Mouse (Mus musculus) gastrocnemius, adult 2 months (tissue): Measurements from ENCODE around the gene Dync1i1. TPM values are rescaled to one million over a fixed set of nuclear protein-coding genes. Genes with fewer than 3 reads are reported as not detected.

Experiments
- DNase-seq: peaks from one replicate; pipeline ENCODE4 v3.0.0; 2022
- H3K27ac ChIP-seq: fragments of 200-600 bp; 2 replicates; pipeline ENCODE4 v1.8.1; 2022; ENCODE audit warnings: mild to moderate bottlenecking
- H3K4me3 ChIP-seq: fragments of 200-600 bp; 2 replicates; pipeline ENCODE4 v1.8.1; 2022; ENCODE audit warnings: mild to moderate bottlenecking, moderate library complexity
- CTCF ChIP-seq: fragments of 200-600 bp; IDR thresholded peaks from 2 replicates; pipeline ENCODE4 v1.8.1; 2022; ENCODE audit warnings: antibody characterized with exemption, mild to moderate bottlenecking, moderate library complexity
- intact Hi-C: fragments of 180-260 bp; cut with DNase I; formaldehyde crosslinking; loops from one replicate; pipeline ENCODE4 v1.15.1; 2025
- total RNA-seq, 2 experiments: library from RNA; stranded (reverse); gene quantifications; 2 replicates each; pipeline ENCODE4 v1.2.3; 2021

Gene Dync1i1
- total RNA-seq, 2 experiments from 2014 or later = 0.20 to 0.56 TPM

GRCm38 (mm10) chr6:5794106-5794753 lies 68.8 kb downstream of the Dync1i1 start:
- Histone ChIP-seq H3K4me3 (no peak overlapping the region), H3K27ac (no peak overlapping the region)
- TF ChIP-seq CTCF = no peak
- no peak for DNase-seq
- intact Hi-C loops = no loop called here

DNA sequence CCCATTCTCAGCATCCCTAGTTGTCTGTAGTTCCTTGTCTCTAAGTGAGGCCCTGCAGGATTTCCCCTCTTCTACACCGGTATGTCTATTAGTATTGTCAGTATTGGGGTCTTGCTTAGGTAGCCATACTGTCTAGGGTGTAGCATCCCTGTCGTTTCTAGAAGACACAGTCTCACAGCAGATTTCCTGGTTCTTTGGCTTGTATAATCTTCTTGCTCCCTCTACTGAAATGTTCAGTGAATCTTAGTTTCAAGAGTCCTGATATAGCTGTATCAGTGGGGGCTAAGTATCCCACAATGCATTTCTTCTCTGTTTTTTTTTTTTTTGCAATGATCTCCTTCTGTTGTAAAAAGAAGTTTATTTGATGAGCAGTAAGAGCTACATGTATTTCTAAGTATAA lies 69.9 kb downstream of the Dync1i1 start:
- intact Hi-C loops = no loop called here
- no peak overlapping the region for H3K4me3 ChIP-seq

DNA sequence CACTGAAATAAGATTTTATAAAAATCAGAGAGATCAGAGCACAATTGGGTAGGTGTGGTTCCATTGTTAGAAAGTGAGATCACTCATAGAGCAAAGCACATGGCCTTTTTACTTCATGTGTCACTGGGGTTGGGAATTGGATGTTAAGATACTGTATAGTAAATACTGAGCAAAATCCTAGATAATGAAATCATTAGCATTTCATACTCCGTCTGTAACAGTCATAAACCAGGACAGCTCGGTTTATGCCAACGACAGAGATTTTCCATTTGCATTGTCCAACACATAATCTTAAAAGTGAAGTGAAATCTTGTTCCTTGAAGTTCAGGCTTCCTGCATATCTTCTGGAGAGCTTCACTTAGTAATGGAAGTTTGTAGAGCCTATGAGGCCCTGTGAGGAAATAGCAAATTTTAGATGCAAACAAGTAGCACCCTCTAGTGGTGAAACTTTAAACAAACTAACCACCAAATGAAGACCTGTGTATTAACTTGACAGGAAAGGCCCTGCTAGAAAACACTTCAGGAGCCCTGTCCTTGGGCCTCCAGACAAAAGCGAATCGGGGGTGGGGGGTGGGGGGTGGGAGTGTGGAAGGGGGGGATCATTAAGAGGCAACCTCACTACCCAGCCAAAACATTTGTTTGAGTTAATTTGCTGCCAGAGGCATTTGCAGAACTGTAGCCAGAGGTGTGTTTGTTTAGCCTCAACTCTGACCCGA lies 76.8 kb downstream of the Dync1i1 start:
- no peak for DNase-seq
- no peak overlapping the region for H3K27ac ChIP-seq

More for the DNA sequence above, 69.9 kb downstream of the Dync1i1 start:
- DNase-seq = no peak
- no peak overlapping the region for H3K27ac ChIP-seq
- TF ChIP-seq CTCF = no peak

GRCm38 (mm10) chr6:5802840-5803491 lies 77.5 kb downstream of the Dync1i1 start:
- no peak for TF ChIP-seq CTCF
- H3K27ac ChIP-seq = no peak overlapping the region
- H3K4me3 ChIP-seq = no peak overlapping the region
- intact Hi-C loops = no loop called here
- no peak for DNase-seq

More for the DNA sequence above, 76.8 kb downstream of the Dync1i1 start:
- peak; percentile 68 for TF ChIP-seq CTCF
- H3K4me3 ChIP-seq = no peak overlapping the region
- intact Hi-C loops = no loop called here

- Histone ChIP-seq H3K4me3 (no peak overlapping the region), H3K27ac (no peak overlapping the region)
- DNase-seq = no peak
- no peak for TF ChIP-seq CTCF
- intact Hi-C loops = no loop called here
Observed at GRCm38 (mm10) chr6:5808008-5808421, 82.6 kb downstream of the Dync1i1 start.

GRCm38 (mm10) chr6:5812076-5812475 lies 86.6 kb downstream of the Dync1i1 start:
- Histone ChIP-seq H3K4me3 (no peak overlapping the region), H3K27ac (no peak overlapping the region)
- intact Hi-C loops = no loop called here
- TF ChIP-seq CTCF = no peak
- DNase-seq = no peak

DNA sequence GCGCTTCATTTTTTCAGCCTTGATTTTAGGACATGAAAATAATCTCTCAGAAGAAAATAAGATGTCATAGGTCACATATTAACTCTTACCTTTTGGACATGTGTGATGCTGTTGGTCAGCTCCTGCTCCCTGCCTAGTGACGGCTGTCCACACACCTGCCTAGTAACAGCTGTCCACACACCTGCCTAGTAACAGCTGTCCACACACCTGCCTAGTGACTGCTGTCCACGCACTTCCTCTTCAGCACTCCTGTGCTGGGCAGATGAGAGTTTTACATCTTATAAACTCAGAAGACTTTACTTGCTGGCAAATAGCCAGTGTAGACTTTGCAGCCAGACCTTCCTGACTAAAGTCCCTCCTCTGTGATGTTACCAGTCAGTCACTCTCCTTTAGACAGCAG lies 94.2 kb downstream of the Dync1i1 start:
- Histone ChIP-seq H3K4me3 (no peak overlapping the region), H3K27ac (no peak overlapping the region)
- no peak for TF ChIP-seq CTCF
- no peak for DNase-seq
- intact Hi-C loops = no loop called here

- no peak for DNase-seq
- H3K4me3 ChIP-seq = no peak overlapping the region
- no peak overlapping the region for H3K27ac ChIP-seq
- TF ChIP-seq CTCF = no peak
- intact Hi-C loops = no loop called here
Observed at GRCm38 (mm10) chr6:5825461-5825860, 100.0 kb downstream of the Dync1i1 start.

DNA sequence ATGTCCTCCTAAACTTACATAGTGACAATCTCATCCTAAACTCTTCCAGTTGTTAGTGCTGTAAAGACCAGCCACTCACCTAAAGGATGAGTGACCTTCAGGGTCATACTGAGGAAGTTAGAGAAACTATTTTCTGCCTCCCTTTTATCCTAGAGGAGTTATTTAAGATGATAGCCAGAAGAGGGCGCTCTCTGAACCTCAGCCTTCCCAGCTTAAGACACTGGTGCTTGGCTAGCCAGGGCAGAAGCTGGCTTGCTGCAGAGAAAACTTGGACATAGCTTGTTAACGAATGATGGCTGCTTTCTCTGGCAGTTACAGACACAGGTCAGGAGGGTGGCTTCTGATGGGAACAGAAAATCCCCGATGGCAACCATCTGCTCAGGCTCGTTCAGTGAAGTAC lies 101.6 kb downstream of the Dync1i1 start:
- Histone ChIP-seq H3K4me3 (no peak overlapping the region), H3K27ac (no peak overlapping the region)
- intact Hi-C loops = no loop called here
- no peak for DNase-seq
- peak; percentile 17; the same call in 1 of the 2 replicates for TF ChIP-seq CTCF

- no peak for DNase-seq
- no peak overlapping the region for H3K27ac ChIP-seq
- TF ChIP-seq CTCF = no peak
- intact Hi-C loops = no loop called here
- H3K4me3 ChIP-seq = no peak overlapping the region
Observed at GRCm38 (mm10) chr6:5828409-5828974, 103.1 kb downstream of the Dync1i1 start.

DNA sequence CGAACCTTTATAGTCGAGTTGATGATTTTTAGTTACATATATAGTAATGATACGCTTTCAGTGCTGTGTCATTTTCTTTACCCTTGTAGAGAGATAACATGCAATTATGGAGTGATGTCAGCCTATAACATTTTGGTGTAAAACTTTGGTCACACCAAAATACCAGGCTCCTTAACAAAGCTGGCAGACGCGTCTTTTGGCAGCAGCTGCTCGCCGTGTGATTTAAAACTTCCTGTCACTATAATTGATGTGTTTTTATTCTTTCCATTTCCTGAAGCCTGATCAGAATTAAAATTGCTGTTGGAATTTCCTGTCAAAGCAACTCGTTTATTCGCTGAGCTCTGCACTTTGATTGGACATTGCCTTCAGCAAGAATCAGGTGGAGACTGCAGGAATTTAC lies 103.7 kb downstream of the Dync1i1 start:
- TF ChIP-seq CTCF = no peak
- intact Hi-C loops = no loop called here
- H3K27ac ChIP-seq = no peak overlapping the region
- no peak overlapping the region for H3K4me3 ChIP-seq
- no peak for DNase-seq

DNA sequence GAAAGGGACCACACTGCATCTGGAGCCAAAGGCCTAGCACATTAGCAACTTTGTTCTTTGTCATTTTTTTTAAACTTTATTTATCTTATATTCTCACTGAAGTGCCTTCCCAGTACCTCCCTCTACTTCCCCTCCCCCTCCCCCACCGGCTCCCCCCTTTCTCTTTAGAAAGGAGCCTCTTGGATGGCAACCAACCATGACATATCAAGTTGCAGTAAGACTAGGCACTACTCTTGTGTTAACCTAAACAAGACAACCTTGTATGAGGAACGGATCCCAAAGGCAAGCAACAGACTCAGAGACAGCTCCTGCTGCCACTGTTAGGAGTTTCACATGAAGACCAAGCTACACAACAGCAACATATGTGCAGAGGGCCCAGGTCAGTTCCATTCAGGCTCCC lies 105.3 kb downstream of the Dync1i1 start:
- no peak overlapping the region for H3K4me3 ChIP-seq
- H3K27ac ChIP-seq = no peak overlapping the region
- TF ChIP-seq CTCF = no peak
- DNase-seq = no peak
- intact Hi-C loops = no loop called here

GRCm38 (mm10) chr6:5831233-5831632 lies 105.8 kb downstream of the Dync1i1 start:
- Histone ChIP-seq H3K4me3 (no peak overlapping the region), H3K27ac (no peak overlapping the region)
- DNase-seq = no peak
- intact Hi-C loops = no loop called here
- TF ChIP-seq CTCF = no peak
